Comparison of ENCODE assay signal across 20 mouse cellular contexts in the genomic region with DNA sequence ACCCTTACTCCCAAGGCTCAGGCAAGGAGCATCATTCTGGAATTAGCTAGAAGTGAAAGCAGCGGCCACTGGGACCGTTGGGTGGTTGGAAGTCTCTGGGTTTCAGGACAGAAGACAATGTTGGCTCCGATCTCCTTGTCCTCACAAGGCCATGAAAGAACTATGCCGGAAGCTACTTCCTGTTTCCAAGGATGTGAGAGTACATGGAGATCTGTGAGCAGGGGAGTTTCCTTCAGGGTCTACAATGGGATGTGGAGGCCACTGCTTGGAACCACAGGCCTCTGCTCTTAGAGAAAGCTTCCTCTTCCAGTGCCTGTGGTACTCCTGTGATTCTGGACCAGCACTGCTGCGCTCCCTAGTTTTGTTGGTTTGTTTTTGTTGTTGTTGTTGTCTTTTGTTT. TPM values are rescaled to one million over a fixed set of nuclear protein-coding genes. Genes with fewer than 3 reads are reported as not detected.
DNase-seq lines count a peak whose midpoint lies in the region; ATAC-seq and TF ChIP-seq lines count a peak whose summit lies in the region.
"Had no signal": no experiment of that assay in that cellular context is flagged by ENCODE, and none has a peak within 500 bp of the region (broad histone marks: within the 10 kb centered on the region; RNA-seq: fewer than 3 reads in every experiment).

No protein-coding gene starts in this region.

- H3K27me3 ChIP-seq in heart, embryonic 12.5 days (replicated peaks), result no peaks in the 10 kb centered on the region
- no peaks in the 10 kb centered on the region for H3K27me3 ChIP-seq in liver, adult 2 months (ENCODE audit: control insufficient read depth, insufficient read depth, low read length)
- H3K27me3 ChIP-seq in liver, embryonic 11.5 days (replicated peaks; ENCODE audit: control insufficient read depth, insufficient read depth, low read length), result no peaks in the 10 kb centered on the region
- H3K27me3 ChIP-seq in midbrain, embryonic 15.5 days (replicated peaks), result no peaks in the 10 kb centered on the region
- H3K27me3 ChIP-seq: embryonic facial prominence, embryonic 12.5 days; hindbrain, embryonic 12.5 days; intestine, embryonic 15.5 days; midbrain, embryonic 13.5 days; stomach, embryonic 15.5 days had no signal

- DNase-seq in heart, adult 11 months, result peak; percentile 98
- DNase-seq in liver, adult 2 months (ENCODE audit: extremely low read depth, low read depth, low spot score), result peak; percentile 8
- DNase-seq in liver, embryonic 11.5 days (ENCODE audit: low spot score), result no peak
- DNase-seq in heart, postnatal 25 days (ENCODE audit: low spot score), result peak; percentile 27
- DNase-seq in skeletal muscle tissue, adult 2 months (ENCODE audit: low read depth, low spot score), result peak; percentile 15
- DNase-seq: cerebellum, adult 11 months; cerebellum, postnatal 36 days; gastrocnemius, postnatal 36 days; layer of hippocampus, postnatal 36 days had no signal

- no peak for TF ChIP-seq POLR2A in liver, adult 2 months (IDR thresholded peaks at IDR 0.05; ENCODE audit: extremely low read depth, insufficient read depth, low read length)

- intact Hi-C loops in heart, postnatal 25 days (cut with DNase I), result no loop called here

- ATAC-seq in heart, embryonic 12.5 days (ENCODE audit: insufficient number of reproducible peaks, low FRiP score), result no peak
- no peak for ATAC-seq in liver, embryonic 11.5 days (replicated peaks; ENCODE audit: low FRiP score)
- ATAC-seq in midbrain, embryonic 15.5 days (replicated peaks), result no peak
- ATAC-seq: intestine, embryonic 15.5 days; midbrain, embryonic 13.5 days had no signal

- no peaks in the 10 kb centered on the region for H3K79me2 ChIP-seq in liver, adult 2 months (ENCODE audit: control insufficient read depth, insufficient read depth, low read length)

- H3K4me2 ChIP-seq in heart, embryonic 12.5 days, result no peak overlapping the region
- no peak overlapping the region for H3K4me2 ChIP-seq in liver, embryonic 11.5 days
- H3K4me2 ChIP-seq in midbrain, embryonic 15.5 days, result no peak overlapping the region
- H3K4me2 ChIP-seq: embryonic facial prominence, embryonic 12.5 days; hindbrain, embryonic 12.5 days; intestine, embryonic 15.5 days; midbrain, embryonic 13.5 days; stomach, embryonic 15.5 days had no signal

- no peak overlapping the region for H3K27ac ChIP-seq in heart, embryonic 12.5 days (ENCODE audit: poor library complexity, severe bottlenecking)
- H3K27ac ChIP-seq in liver, adult 2 months (replicated peaks; ENCODE audit: insufficient read depth, low read depth, low read length), result peak overlapping the region; percentile 76
- H3K27ac ChIP-seq in liver, embryonic 11.5 days (ENCODE audit: low read depth, low read length), result no peak overlapping the region
- no peak overlapping the region for H3K27ac ChIP-seq in midbrain, embryonic 15.5 days
- H3K27ac ChIP-seq: embryonic facial prominence, embryonic 12.5 days; hindbrain, embryonic 12.5 days; intestine, embryonic 15.5 days; kidney, postnatal 0 days; limb, embryonic 10.5 days; liver, embryonic 14.5 days; midbrain, embryonic 13.5 days; stomach, embryonic 15.5 days had no signal

- no peaks in the 10 kb centered on the region for H3K9me3 ChIP-seq in heart, embryonic 12.5 days (replicated peaks)
- no peaks in the 10 kb centered on the region for H3K9me3 ChIP-seq in liver, embryonic 11.5 days (ENCODE audit: control insufficient read depth, low read length)
- no peaks in the 10 kb centered on the region for H3K9me3 ChIP-seq in midbrain, embryonic 15.5 days
- H3K9me3 ChIP-seq: embryonic facial prominence, embryonic 12.5 days; hindbrain, embryonic 12.5 days; intestine, embryonic 15.5 days; limb, embryonic 10.5 days; midbrain, embryonic 13.5 days; stomach, embryonic 15.5 days had no signal

- H3K9ac ChIP-seq in heart, embryonic 12.5 days, result no peak overlapping the region
- no peak overlapping the region for H3K9ac ChIP-seq in liver, adult 2 months (ENCODE audit: low read depth, low read length)
- H3K9ac ChIP-seq in liver, embryonic 11.5 days (ENCODE audit: low read depth, low read length), result no peak overlapping the region
- no peak overlapping the region for H3K9ac ChIP-seq in midbrain, embryonic 15.5 days
- H3K9ac ChIP-seq: embryonic facial prominence, embryonic 12.5 days; hindbrain, embryonic 12.5 days; intestine, embryonic 15.5 days; liver, embryonic 14.5 days; midbrain, embryonic 13.5 days; stomach, embryonic 15.5 days had no signal

- H3K4me3 ChIP-seq in heart, embryonic 12.5 days, result no peak overlapping the region
- no peak overlapping the region for H3K4me3 ChIP-seq in liver, adult 2 months (ENCODE audit: insufficient read depth, low read depth, low read length)
- no peak overlapping the region for H3K4me3 ChIP-seq in liver, embryonic 11.5 days (ENCODE audit: low read depth, low read length)
- H3K4me3 ChIP-seq in midbrain, embryonic 15.5 days, result no peak overlapping the region
- H3K4me3 ChIP-seq: embryonic facial prominence, embryonic 12.5 days; hindbrain, embryonic 12.5 days; intestine, embryonic 15.5 days; limb, embryonic 10.5 days; midbrain, embryonic 13.5 days; stomach, embryonic 15.5 days had no signal

- no peaks in the 10 kb centered on the region for H3K4me1 ChIP-seq in heart, embryonic 12.5 days (replicated peaks)
- H3K4me1 ChIP-seq in liver, adult 2 months (ENCODE audit: control insufficient read depth, insufficient read depth, low read length), result 0 out of 2 replicates have a peak, but pooled peaks cover 2% of the 10 kb centered on the region
- H3K4me1 ChIP-seq in liver, embryonic 11.5 days (replicated peaks; ENCODE audit: control insufficient read depth, insufficient read depth, low read length), result no peaks in the 10 kb centered on the region
- H3K4me1 ChIP-seq in midbrain, embryonic 15.5 days, result no peaks in the 10 kb centered on the region
- H3K4me1 ChIP-seq: hindbrain, embryonic 12.5 days; intestine, embryonic 15.5 days; midbrain, embryonic 13.5 days; stomach, embryonic 15.5 days had no signal

- WGBS in heart, embryonic 12.5 days, result 77% methylated on average over 5 of the region's 5 CpGs
- WGBS in liver, adult 2 months, result 71% methylated on average over 5 of the region's 5 CpGs
- 79% methylated on average over 5 of the region's 5 CpGs for WGBS in liver, embryonic 11.5 days
- WGBS in midbrain, embryonic 15.5 days, result 90% methylated on average over 5 of the region's 5 CpGs

- no peaks in the 10 kb centered on the region for H3K36me3 ChIP-seq in heart, embryonic 12.5 days
- no peaks in the 10 kb centered on the region for H3K36me3 ChIP-seq in liver, adult 2 months (ENCODE audit: control insufficient read depth, insufficient read depth, low read length)
- H3K36me3 ChIP-seq in liver, embryonic 11.5 days (ENCODE audit: control insufficient read depth, insufficient read depth, low read length), result no peaks in the 10 kb centered on the region
- H3K36me3 ChIP-seq in midbrain, embryonic 15.5 days (replicated peaks), result no peaks in the 10 kb centered on the region
- H3K36me3 ChIP-seq: embryonic facial prominence, embryonic 12.5 days; hindbrain, embryonic 12.5 days; intestine, embryonic 15.5 days; limb, embryonic 10.5 days; midbrain, embryonic 13.5 days; stomach, embryonic 15.5 days had no signal

- TF ChIP-seq CTCF in liver, adult 2 months (IDR thresholded peaks at IDR 0.05; ENCODE audit: low read depth, low read length), result no peak

RNA-seq across cellular contexts. Expression of a gene that starts 5.9 kb away (rescaled TPM):
- polyA plus RNA-seq in heart, embryonic 12.5 days (2016; fragmentation: Nextera tagmentation; extraction: Ambion mirVana), result 2.5 and 3.4 TPM in 2 replicates
- 1.7 and 1.8 TPM in 2 replicates for total RNA-seq in liver, adult 2 months (2014; rRNA removed)
- 0.12 and 0.21 TPM in 2 replicates for polyA plus RNA-seq in liver, adult 2 months (2012; rRNA removed)
- polyA plus RNA-seq in liver, embryonic 11.5 days (2014; fragmentation: Nextera tagmentation; extraction: Ambion mirVana), result 0.99 and 1.0 TPM in 2 replicates
- total RNA-seq in heart, postnatal 25 days (2021), result 1 to 10 TPM; 3.3 to 4.7 TPM
- polyA plus RNA-seq in midbrain, embryonic 15.5 days (2015; fragmentation: Nextera tagmentation; extraction: Ambion mirVana), result 7.3 and 7.8 TPM in 2 replicates
- total RNA-seq: MEL had no signal

RNA-seq across cellular contexts. Expression of a gene that starts 33.4 kb away (rescaled TPM):
- 64.8 and 66.0 TPM in 2 replicates for polyA plus RNA-seq in heart, embryonic 12.5 days (2016; fragmentation: Nextera tagmentation; extraction: Ambion mirVana)
- total RNA-seq in liver, adult 2 months (2014; rRNA removed), result 32.8 and 35.1 TPM in 2 replicates
- 11.4 and 13.1 TPM in 2 replicates for polyA plus RNA-seq in liver, adult 2 months (2012; rRNA removed)
- 38.6 and 40.2 TPM in 2 replicates for polyA plus RNA-seq in liver, embryonic 11.5 days (2014; fragmentation: Nextera tagmentation; extraction: Ambion mirVana)
- total RNA-seq in heart, postnatal 25 days (2021), result 10 to 100 TPM; 61.9 to 64.4 TPM
- 188 and 194 TPM in 2 replicates for polyA plus RNA-seq in midbrain, embryonic 15.5 days (2015; fragmentation: Nextera tagmentation; extraction: Ambion mirVana)
